Mouse (Mus musculus): ENCODE data around the gene Psmd10. TPM values are rescaled to one million over a fixed set of nuclear protein-coding genes. Genes with fewer than 3 reads are reported as not detected.

Gene Psmd10
- polyA plus RNA-seq (2017; shearing (Covaris generic)) = 10 to 100 TPM; 51.4 to 58.0 TPM

GRCm38 (mm10) chrX:140956272-140956940 is at the start of gene Psmd10, which contains the start of gene Atg4a:
Psmd10 (minus strand) TSS chrX:140956728.
Atg4a (plus strand) TSS chrX:140956907.

GRCm38 (mm10) chrX:140907360-140907759 is 49.2 kb downstream of the Psmd10 start, which contains the start of gene Vsig1:
Vsig1 (plus strand) TSS chrX:140907608.

Other genes starting within 250 kb of the Psmd10 start
- gene Tex13b, start 143.3 kb downstream of the Psmd10 start, polyA plus RNA-seq (2017; shearing (Covaris generic)) = under 1 TPM; 0.14 to 0.43 TPM
- gene Vsig1, start 49.1 kb downstream of the Psmd10 start, polyA plus RNA-seq (2017; shearing (Covaris generic)) = not detected
- gene Atg4a, start 179 bp upstream of the Psmd10 start, polyA plus RNA-seq (2017; shearing (Covaris generic)) = 10 to 100 TPM; 38.6 to 51.5 TPM